Mouse (Mus musculus): ENCODE results near the gene Zfp423. TPM values are rescaled to one million over a fixed set of nuclear protein-coding genes. Genes with fewer than 3 reads are reported as not detected.
A peak's percentile ranks its signal among the peaks of the same experiment; 100 is the strongest.

The Zfp423 gene
- polyA plus RNA-seq, 1 experiment from 2014 or later: 40.3 TPM

DNA sequence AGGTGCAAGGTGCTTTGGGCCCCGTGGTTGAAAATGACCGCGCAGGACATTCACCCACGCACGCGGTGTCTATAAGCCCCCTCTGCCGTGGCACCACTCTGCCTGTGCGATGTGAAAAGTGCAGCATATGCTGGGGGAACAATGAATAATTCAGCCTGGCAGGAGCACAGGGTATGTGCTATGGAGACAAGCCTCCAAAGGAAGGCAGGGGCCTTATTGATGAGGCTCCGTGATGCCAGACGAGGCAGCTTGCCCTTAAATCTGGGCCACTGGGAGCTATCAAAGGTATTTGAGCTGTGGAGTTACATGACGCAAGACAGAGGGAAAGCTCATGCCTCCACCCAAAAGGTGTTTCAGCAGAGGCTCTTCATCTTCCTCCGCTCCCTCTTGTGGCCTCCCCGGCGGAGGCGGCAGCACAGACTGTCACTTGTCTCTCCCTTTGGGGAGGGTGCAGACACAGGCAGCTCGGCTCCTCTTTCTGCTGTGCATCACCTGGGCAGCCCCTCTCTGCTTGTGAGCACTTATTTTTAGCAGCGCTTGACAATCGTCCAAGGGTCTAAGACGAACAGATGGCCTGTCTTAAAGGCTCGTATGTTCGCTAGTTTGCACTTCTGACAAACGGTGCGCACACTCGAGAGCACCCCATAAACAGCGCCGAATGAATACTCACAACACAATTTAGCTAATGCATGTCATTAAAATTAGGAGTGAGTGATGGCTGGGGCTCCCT, 291.3 kb downstream of the Zfp423 start:
- ATAC-seq (ENCODE audit: low FRiP score) (no peak), DNase-seq (ENCODE audit: low spot score, missing footprints) (no peak)
- H3K27ac ChIP-seq (ENCODE audit: low read depth, low read length): no peak overlapping the region
- no peak overlapping the region for H3K9ac ChIP-seq (ENCODE audit: low read length)
- 86% methylated on average over 26 of the region's 26 CpGs for WGBS
- no peak overlapping the region for H3K4me3 ChIP-seq (ENCODE audit: low read depth, low read length)
- no peaks in the 10 kb centered on the region for H3K27me3 ChIP-seq (ENCODE audit: control insufficient read depth, insufficient read depth, low read length)
- no peaks in the 10 kb centered on the region for H3K9me3 ChIP-seq (ENCODE audit: control insufficient read depth, low read length)
- peaks cover 6% of the 10 kb centered on the region for H3K4me1 ChIP-seq (ENCODE audit: control insufficient read depth, insufficient read depth, low read length)
- H3K36me3 ChIP-seq (ENCODE audit: control insufficient read depth, insufficient read depth, low read length): peaks cover 2% of the 10 kb centered on the region; the same call in 1 of the 2 replicates
- H3K4me2 ChIP-seq: no peak overlapping the region

DNA sequence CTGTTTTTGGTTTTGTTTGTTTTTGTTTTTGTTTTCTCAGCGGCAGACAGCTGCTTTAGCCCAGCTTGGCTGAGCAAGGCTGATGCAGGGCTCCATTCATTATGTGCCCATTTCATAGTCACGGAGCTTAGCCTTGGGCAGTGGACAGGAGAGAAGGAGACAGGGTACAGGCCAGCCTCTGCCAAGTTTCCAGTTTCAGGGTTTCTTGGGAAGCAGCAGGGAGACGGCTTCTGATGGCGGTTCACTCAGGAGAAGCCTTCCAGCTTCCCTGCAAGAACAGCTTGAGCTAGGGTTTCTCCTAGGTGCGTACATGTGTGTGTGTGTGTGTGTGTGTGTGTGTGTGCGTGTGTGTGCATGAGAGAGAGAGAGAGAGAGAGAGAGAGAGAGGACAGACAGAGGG, 292.1 kb downstream of the Zfp423 start:
- H3K27me3 ChIP-seq (ENCODE audit: control insufficient read depth, insufficient read depth, low read length): no peaks in the 10 kb centered on the region
- no peak overlapping the region for H3K9ac ChIP-seq (ENCODE audit: low read length)
- DNase-seq (ENCODE audit: low spot score, missing footprints): no peak
- H3K27ac ChIP-seq (ENCODE audit: low read depth, low read length): no peak overlapping the region
- H3K4me1 ChIP-seq (ENCODE audit: control insufficient read depth, insufficient read depth, low read length): peaks cover 13% of the 10 kb centered on the region
- WGBS: 92% methylated on average over 6 of the region's 6 CpGs
- ATAC-seq (ENCODE audit: low FRiP score): no peak
- H3K36me3 ChIP-seq (ENCODE audit: control insufficient read depth, insufficient read depth, low read length): peaks cover 2% of the 10 kb centered on the region; the same call in 1 of the 2 replicates
- no peaks in the 10 kb centered on the region for H3K9me3 ChIP-seq (ENCODE audit: control insufficient read depth, low read length)
- no peak overlapping the region for H3K4me2 ChIP-seq
- no peak overlapping the region for H3K4me3 ChIP-seq (ENCODE audit: low read depth, low read length)

DNA sequence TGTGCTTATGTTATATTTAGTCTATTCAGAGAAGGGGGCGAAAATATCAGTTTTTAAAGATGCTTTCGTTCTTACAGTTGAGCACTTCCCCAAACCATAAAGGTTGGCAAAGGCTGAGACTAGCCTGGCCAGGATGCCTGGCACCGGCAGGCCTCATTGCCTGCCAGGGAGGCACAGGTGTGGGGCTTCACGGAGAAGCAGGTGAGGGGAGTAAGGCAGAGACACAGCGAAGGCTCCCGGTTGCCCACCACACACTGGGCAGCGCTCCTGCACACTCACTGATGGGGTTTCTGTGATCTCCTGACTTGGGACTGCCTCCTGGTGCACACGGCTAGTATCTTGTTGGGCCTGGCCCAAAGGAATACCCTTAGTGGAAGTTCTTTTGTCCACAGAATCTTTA, 294.1 kb downstream of the Zfp423 start:
- no peak overlapping the region for H3K4me3 ChIP-seq (ENCODE audit: low read depth, low read length)
- DNase-seq (ENCODE audit: low spot score, missing footprints): no peak
- peaks cover 31% of the 10 kb centered on the region for H3K4me1 ChIP-seq (ENCODE audit: control insufficient read depth, insufficient read depth, low read length)
- WGBS: 94% methylated on average over 8 of the region's 8 CpGs
- no peak overlapping the region for H3K9ac ChIP-seq (ENCODE audit: low read length)
- H3K27me3 ChIP-seq (ENCODE audit: control insufficient read depth, insufficient read depth, low read length): peaks cover 13% of the 10 kb centered on the region
- H3K27ac ChIP-seq (ENCODE audit: low read depth, low read length): no peak overlapping the region
- H3K36me3 ChIP-seq (ENCODE audit: control insufficient read depth, insufficient read depth, low read length): peaks cover 2% of the 10 kb centered on the region; the same call in 1 of the 2 replicates
- no peaks in the 10 kb centered on the region for H3K9me3 ChIP-seq (ENCODE audit: control insufficient read depth, low read length)
- ATAC-seq (ENCODE audit: low FRiP score): no peak
- no peak overlapping the region for H3K4me2 ChIP-seq

DNA sequence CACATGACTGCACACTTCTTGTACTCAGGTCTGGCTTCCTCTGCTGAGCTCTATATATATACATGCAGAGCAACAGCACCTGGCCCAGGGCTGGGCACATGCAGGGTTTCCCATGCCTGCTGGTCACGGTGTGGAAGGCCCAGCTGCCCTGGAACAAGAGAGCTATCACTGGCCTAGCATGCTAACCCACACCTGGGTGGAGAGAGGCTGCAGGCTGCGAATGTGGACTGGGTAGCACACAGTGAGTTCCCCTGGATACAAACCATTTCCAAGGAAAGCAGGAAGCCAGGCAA, 295.2 kb downstream of the Zfp423 start:
- no peak overlapping the region for H3K4me2 ChIP-seq
- peaks cover 39% of the 10 kb centered on the region for H3K4me1 ChIP-seq (ENCODE audit: control insufficient read depth, insufficient read depth, low read length)
- H3K36me3 ChIP-seq (ENCODE audit: control insufficient read depth, insufficient read depth, low read length): no peaks in the 10 kb centered on the region
- H3K4me3 ChIP-seq (ENCODE audit: low read depth, low read length): no peak overlapping the region
- H3K27me3 ChIP-seq (ENCODE audit: control insufficient read depth, insufficient read depth, low read length): peaks cover 18% of the 10 kb centered on the region
- H3K9ac ChIP-seq (ENCODE audit: low read length): no peak overlapping the region
- H3K27ac ChIP-seq (ENCODE audit: low read depth, low read length): no peak overlapping the region
- ATAC-seq (ENCODE audit: low FRiP score) (no peak), DNase-seq (ENCODE audit: low spot score, missing footprints) (no peak)
- no peaks in the 10 kb centered on the region for H3K9me3 ChIP-seq (ENCODE audit: control insufficient read depth, low read length)
- 93% methylated on average over 2 of the region's 2 CpGs for WGBS

DNA sequence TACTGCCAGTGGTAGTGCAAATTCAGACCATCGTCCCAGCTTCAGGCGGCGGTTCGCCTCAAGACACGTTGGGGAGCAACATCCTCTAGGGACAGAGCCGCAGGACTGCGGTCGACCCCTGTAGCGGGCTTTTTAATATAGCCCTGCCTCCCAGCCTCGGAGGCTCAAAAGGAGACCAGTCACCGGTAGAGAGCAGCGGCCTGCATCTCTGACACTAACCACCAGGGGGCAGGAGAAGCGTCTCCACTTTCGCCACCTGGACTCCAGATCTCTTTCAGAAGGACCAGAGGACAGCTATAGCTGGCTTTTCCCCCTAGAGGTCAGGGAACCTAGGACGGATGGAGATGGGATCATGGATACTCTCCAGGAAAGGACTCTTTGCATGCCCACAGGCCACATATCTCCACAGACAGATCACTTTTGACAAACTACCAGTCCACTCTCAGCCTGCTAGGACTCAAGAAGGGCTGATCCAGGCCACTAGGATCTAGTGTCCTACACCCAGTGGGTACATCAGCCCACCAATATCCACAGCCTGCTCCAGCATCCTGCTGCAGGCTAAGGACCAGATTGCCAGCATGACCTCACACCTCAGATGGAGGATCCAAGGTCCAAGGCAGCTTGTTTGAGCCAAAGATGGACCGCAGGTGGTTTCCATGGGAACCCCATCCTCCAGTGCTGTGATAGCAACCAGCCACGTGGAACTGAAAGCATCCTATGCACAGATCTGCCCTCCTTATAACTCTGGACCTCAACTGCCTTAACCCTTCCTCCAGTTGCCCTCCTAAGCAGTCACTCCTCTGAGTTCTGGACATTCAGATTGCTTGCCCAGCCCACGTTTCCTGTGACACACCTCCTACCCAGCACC, 295.8 kb downstream of the Zfp423 start:
- H3K4me3 ChIP-seq (ENCODE audit: low read depth, low read length): no peak overlapping the region
- no peaks in the 10 kb centered on the region for H3K9me3 ChIP-seq (ENCODE audit: control insufficient read depth, low read length)
- peak overlapping the region; percentile 22 for H3K9ac ChIP-seq (ENCODE audit: low read length)
- H3K4me2 ChIP-seq: peak overlapping the region; percentile 41
- peaks cover 39% of the 10 kb centered on the region for H3K4me1 ChIP-seq (ENCODE audit: control insufficient read depth, insufficient read depth, low read length)
- ATAC-seq (ENCODE audit: low FRiP score): peak; percentile 58
- H3K36me3 ChIP-seq (ENCODE audit: control insufficient read depth, insufficient read depth, low read length): no peaks in the 10 kb centered on the region
- peak; percentile 98 for DNase-seq (ENCODE audit: low spot score, missing footprints)
- WGBS: 15% methylated on average over 18 of the region's 18 CpGs
- H3K27me3 ChIP-seq (ENCODE audit: control insufficient read depth, insufficient read depth, low read length): peaks cover 18% of the 10 kb centered on the region
- no peak overlapping the region; the same call in 1 of the 2 replicates for H3K27ac ChIP-seq (ENCODE audit: low read depth, low read length)

DNA sequence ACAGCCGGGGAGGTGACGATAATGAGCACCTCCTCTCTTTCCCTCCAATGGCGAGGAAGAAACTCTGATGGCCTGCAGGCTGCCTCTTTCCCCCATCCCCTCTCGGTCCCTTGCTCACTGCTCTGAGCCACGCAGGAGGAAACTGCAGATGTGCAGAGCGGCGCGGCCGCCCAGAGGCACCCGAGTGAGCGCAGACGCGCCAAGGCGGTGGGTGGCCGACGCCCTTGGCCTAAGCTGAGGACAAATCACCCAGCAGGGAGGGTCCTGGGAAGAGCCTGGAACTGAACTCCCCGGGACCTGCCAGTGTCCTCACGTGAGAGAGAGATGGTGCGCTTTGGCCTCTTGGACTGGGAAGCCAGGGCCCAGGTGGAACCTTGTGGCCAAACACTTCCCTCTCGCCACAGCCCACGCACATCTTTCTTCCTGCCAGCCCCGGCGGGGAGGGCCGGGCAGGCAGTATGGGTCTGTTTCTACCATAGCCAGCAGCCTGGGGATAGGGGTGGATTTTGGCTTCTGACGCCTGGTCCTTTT, 296.5 kb downstream of the Zfp423 start:
- WGBS: 2% methylated on average over 25 of the region's 25 CpGs
- H3K4me3 ChIP-seq (ENCODE audit: low read depth, low read length): no peak overlapping the region
- no peaks in the 10 kb centered on the region for H3K9me3 ChIP-seq (ENCODE audit: control insufficient read depth, low read length)
- H3K27me3 ChIP-seq (ENCODE audit: control insufficient read depth, insufficient read depth, low read length): peaks cover 18% of the 10 kb centered on the region
- H3K4me2 ChIP-seq: peak overlapping the region; percentile 41
- H3K36me3 ChIP-seq (ENCODE audit: control insufficient read depth, insufficient read depth, low read length): no peaks in the 10 kb centered on the region
- peaks cover 39% of the 10 kb centered on the region for H3K4me1 ChIP-seq (ENCODE audit: control insufficient read depth, insufficient read depth, low read length)
- no peak overlapping the region; the same call in 1 of the 2 replicates for H3K27ac ChIP-seq (ENCODE audit: low read depth, low read length)
- DNase-seq (ENCODE audit: low spot score, missing footprints) (no peak), ATAC-seq (ENCODE audit: low FRiP score) (peak; percentile 53)
- peak overlapping the region; percentile 22 for H3K9ac ChIP-seq (ENCODE audit: low read length)

DNA sequence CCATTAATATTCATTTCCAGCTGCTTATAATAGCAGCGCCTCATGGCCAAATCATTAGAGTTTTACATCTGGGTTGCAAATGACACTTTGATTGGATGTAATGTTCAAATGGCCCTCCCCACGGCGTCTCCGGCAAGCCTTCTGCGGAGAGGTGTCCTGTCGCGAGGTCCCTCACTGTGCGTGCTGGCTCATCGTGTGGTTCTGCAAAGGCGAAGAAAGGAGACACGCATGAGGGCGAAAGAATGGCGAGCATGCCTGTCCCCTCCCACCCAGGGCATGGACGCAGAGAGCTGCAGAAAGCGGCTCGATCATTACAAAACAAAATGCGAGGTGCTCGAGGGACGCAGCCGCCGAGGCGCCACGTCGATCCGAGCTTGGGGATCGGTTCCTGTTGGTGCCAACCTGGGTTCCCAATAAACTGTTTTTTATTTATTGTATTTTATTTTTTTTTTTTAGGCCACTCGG, 297.1 kb downstream of the Zfp423 start:
- Histone ChIP-seq H3K9ac (ENCODE audit: low read length) (peak overlapping the region; percentile 14; the same call in 1 of the 2 replicates), H3K27ac (ENCODE audit: low read depth, low read length) (no peak overlapping the region), H3K4me2 (peak overlapping the region; percentile 41), H3K36me3 (ENCODE audit: control insufficient read depth, insufficient read depth, low read length) (no peaks in the 10 kb centered on the region), H3K4me3 (ENCODE audit: low read depth, low read length) (peak overlapping the region; percentile 9), H3K27me3 (ENCODE audit: control insufficient read depth, insufficient read depth, low read length) (peaks cover 18% of the 10 kb centered on the region), H3K9me3 (ENCODE audit: control insufficient read depth, low read length) (no peaks in the 10 kb centered on the region), H3K4me1 (ENCODE audit: control insufficient read depth, insufficient read depth, low read length) (peaks cover 39% of the 10 kb centered on the region)
- no peak for ATAC-seq (ENCODE audit: low FRiP score)
- under 1% methylated on average over 27 of the region's 27 CpGs for WGBS
- DNase-seq (ENCODE audit: low spot score, missing footprints): peak; percentile 93

DNA sequence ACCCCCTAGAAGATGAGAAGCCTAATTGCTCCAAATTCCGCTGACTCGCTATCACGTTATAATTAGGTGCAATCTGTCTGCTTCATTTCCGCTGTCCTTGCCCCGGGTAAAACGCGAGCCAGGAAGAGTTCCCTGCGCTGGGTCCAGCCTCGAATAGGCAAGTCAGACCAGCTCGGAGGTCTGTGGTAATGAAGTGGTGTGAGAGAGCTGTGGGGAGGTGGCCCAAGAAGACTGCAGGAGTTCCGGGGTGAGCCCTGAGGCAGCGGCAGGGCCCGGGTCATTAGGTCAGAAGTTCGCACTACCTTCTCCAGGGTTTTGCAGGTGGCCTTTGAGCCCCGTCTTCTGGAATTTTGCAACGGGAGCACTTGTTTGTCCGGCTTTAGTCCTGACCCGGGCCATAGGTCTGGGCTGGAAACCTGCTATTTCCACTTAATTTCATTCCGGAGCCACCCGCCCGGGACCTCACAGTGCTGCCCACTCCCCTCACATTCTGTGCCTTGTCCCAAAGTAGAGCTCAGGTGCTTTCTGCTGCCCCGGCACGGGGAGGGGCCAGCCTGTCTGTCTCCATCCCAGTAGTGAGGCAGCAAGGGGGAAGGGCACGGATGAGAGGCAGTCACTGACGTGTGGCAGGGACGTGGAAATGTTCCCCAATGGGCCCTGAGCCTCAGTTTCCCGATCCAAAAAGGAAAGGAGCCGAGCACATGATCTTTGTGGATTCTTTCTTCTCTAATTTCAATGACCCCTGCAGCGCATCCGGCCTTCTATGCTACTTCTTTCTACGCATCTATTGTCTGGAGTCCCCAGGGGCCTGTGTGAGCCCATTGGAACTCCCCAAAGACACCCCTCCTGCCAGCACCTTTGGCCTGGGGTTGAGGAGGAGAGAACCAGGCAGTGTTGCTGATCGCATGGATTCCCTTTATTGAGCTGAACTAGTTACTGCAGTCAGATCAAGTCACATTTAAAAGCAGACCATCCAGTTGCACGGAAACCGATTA, 298.2 kb downstream of the Zfp423 start:
- H3K4me2 ChIP-seq: peak overlapping the region; percentile 37
- peaks cover 44% of the 10 kb centered on the region for H3K4me1 ChIP-seq (ENCODE audit: control insufficient read depth, insufficient read depth, low read length)
- H3K4me3 ChIP-seq (ENCODE audit: low read depth, low read length): no peak overlapping the region
- no peaks in the 10 kb centered on the region for H3K9me3 ChIP-seq (ENCODE audit: control insufficient read depth, low read length)
- H3K36me3 ChIP-seq (ENCODE audit: control insufficient read depth, insufficient read depth, low read length): no peaks in the 10 kb centered on the region
- WGBS: 6% methylated on average over 34 of the region's 34 CpGs
- DNase-seq (ENCODE audit: low spot score, missing footprints): peak; percentile 94
- no peak for ATAC-seq (ENCODE audit: low FRiP score)
- H3K27me3 ChIP-seq (ENCODE audit: control insufficient read depth, insufficient read depth, low read length): peaks cover 18% of the 10 kb centered on the region
- H3K9ac ChIP-seq (ENCODE audit: low read length): no peak overlapping the region; the same call in 1 of the 2 replicates
- no peak overlapping the region for H3K27ac ChIP-seq (ENCODE audit: low read depth, low read length)

Measured in midbrain, embryonic 11.5 days (tissue).